Mouse (Mus musculus): ENCODE measurements around the gene Gm12569. TPM values are rescaled to one million over a fixed set of nuclear protein-coding genes. Genes with fewer than 3 reads are reported as not detected.

Gene Gm12569
- polyA plus RNA-seq, 1 experiment from 2014 or later = not detected

- 5% methylated on average over 6 of the region's 6 CpGs for whole genome bisulfite sequencing (ENCODE audit: insufficient replicate concordance)
- Histone ChIP-seq H3K27ac (ENCODE audit: low read depth) (peak overlapping the region; percentile 98), H3K4me2 (ENCODE audit: low read depth, low read length) (peak overlapping the region; percentile 97), H3K4me1 (ENCODE audit: insufficient read depth) (peaks cover 25% of the 10 kb centered on the region), H3K4me3 (ENCODE audit: low read depth, low read length) (peak overlapping the region; percentile 91), H3K9ac (replicated peaks) (peak overlapping the region; percentile 98), H3K27me3 (ENCODE audit: insufficient read depth, low read length) (no peaks in the 10 kb centered on the region), H3K9me3 (ENCODE audit: low read length) (no peaks in the 10 kb centered on the region), H3K36me3 (replicated peaks; ENCODE audit: insufficient read depth, low read length) (peaks cover 27% of the 10 kb centered on the region)
- TF ChIP-seq CTCF (IDR thresholded peaks at IDR 0.05; ENCODE audit: low read depth) = no peak
- no peak for TF ChIP-seq EP300 (IDR thresholded peaks at IDR 0.05; ENCODE audit: low read depth)
- peak; percentile 18; the same call in 1 of the 2 replicates for ATAC-seq
- DNase-seq = peak; percentile 53
Measured at GRCm38 (mm10) chr11:51264352-51264751, 44.1 kb downstream of the Gm12569 start.

GRCm38 (mm10) chr11:51265326-51265725, 45.1 kb downstream of the Gm12569 start:
- Histone ChIP-seq H3K27ac (ENCODE audit: low read depth) (peak overlapping the region; percentile 98; the same call in 1 of the 2 replicates), H3K9me3 (ENCODE audit: low read length) (no peaks in the 10 kb centered on the region), H3K4me3 (ENCODE audit: low read depth, low read length) (peak overlapping the region; percentile 91), H3K27me3 (ENCODE audit: insufficient read depth, low read length) (no peaks in the 10 kb centered on the region), H3K36me3 (replicated peaks; ENCODE audit: insufficient read depth, low read length) (peaks cover 31% of the 10 kb centered on the region), H3K4me1 (ENCODE audit: insufficient read depth) (peaks cover 25% of the 10 kb centered on the region), H3K4me2 (ENCODE audit: low read depth, low read length) (peak overlapping the region; percentile 97), H3K9ac (replicated peaks) (no peak overlapping the region)
- TF ChIP-seq EP300 (IDR thresholded peaks at IDR 0.05; ENCODE audit: low read depth) = no peak
- TF ChIP-seq CTCF (IDR thresholded peaks at IDR 0.05; ENCODE audit: low read depth) = peak; percentile 75
- ATAC-seq (no peak), DNase-seq (no peak)
- 44% methylated on average over 3 of the region's 3 CpGs for WGBS (ENCODE audit: insufficient replicate concordance)

- DNase-seq = no peak
- no peaks in the 10 kb centered on the region for H3K27me3 ChIP-seq (ENCODE audit: insufficient read depth, low read length)
- ATAC-seq = no peak
- H3K9ac ChIP-seq (replicated peaks) = no peak overlapping the region
- no peak overlapping the region for H3K4me3 ChIP-seq (ENCODE audit: low read depth, low read length)
- 82% methylated on average over 1 of the region's 1 CpGs for WGBS (ENCODE audit: insufficient replicate concordance)
- peaks cover 76% of the 10 kb centered on the region for H3K36me3 ChIP-seq (replicated peaks; ENCODE audit: insufficient read depth, low read length)
- no peaks in the 10 kb centered on the region for H3K9me3 ChIP-seq (ENCODE audit: low read length)
- no peak overlapping the region for H3K4me2 ChIP-seq (ENCODE audit: low read depth, low read length)
- TF ChIP-seq EP300 (IDR thresholded peaks at IDR 0.05; ENCODE audit: low read depth) (no peak), CTCF (IDR thresholded peaks at IDR 0.05; ENCODE audit: low read depth) (no peak)
- H3K27ac ChIP-seq (ENCODE audit: low read depth) = no peak overlapping the region
- no peaks in the 10 kb centered on the region for H3K4me1 ChIP-seq (ENCODE audit: insufficient read depth)
Measured at GRCm38 (mm10) chr11:51274418-51274817, 54.1 kb downstream of the Gm12569 start.

Other genes with a start within 250 kb of the Gm12569 start
- not detected in 2 replicates for gene Olfr1377, start 238.5 kb upstream of the Gm12569 start, polyA plus RNA-seq (2015; fragmentation: Nextera tagmentation; extraction: Ambion mirVana)
- not detected in 2 replicates for gene Olfr51, start 216.9 kb upstream of the Gm12569 start, polyA plus RNA-seq (2015; fragmentation: Nextera tagmentation; extraction: Ambion mirVana)
- not detected in 2 replicates for gene Olfr54, start 206.2 kb upstream of the Gm12569 start, polyA plus RNA-seq (2015; fragmentation: Nextera tagmentation; extraction: Ambion mirVana)
- not detected in 2 replicates for gene Olfr1375, start 172.4 kb upstream of the Gm12569 start, polyA plus RNA-seq (2015; fragmentation: Nextera tagmentation; extraction: Ambion mirVana)
- 0.86 and 0.94 TPM in 2 replicates for gene Zfp354a, start 161.2 kb upstream of the Gm12569 start, polyA plus RNA-seq (2015; fragmentation: Nextera tagmentation; extraction: Ambion mirVana)
- gene Clk4, start 41.3 kb downstream of the Gm12569 start, polyA plus RNA-seq (2015; fragmentation: Nextera tagmentation; extraction: Ambion mirVana) = 41.0 and 45.8 TPM in 2 replicates
- gene BC049762, start 42.6 kb downstream of the Gm12569 start, polyA plus RNA-seq (2015; fragmentation: Nextera tagmentation; extraction: Ambion mirVana) = 0.48 and 1.3 TPM in 2 replicates
- gene Col23a1, start 69.4 kb downstream of the Gm12569 start, polyA plus RNA-seq (2015; fragmentation: Nextera tagmentation; extraction: Ambion mirVana) = 0.09 and 0.13 TPM in 2 replicates

Data from liver, postnatal 0 days (tissue).